Mouse (Mus musculus): ENCODE measurements around the gene Phldb1.

DNA sequence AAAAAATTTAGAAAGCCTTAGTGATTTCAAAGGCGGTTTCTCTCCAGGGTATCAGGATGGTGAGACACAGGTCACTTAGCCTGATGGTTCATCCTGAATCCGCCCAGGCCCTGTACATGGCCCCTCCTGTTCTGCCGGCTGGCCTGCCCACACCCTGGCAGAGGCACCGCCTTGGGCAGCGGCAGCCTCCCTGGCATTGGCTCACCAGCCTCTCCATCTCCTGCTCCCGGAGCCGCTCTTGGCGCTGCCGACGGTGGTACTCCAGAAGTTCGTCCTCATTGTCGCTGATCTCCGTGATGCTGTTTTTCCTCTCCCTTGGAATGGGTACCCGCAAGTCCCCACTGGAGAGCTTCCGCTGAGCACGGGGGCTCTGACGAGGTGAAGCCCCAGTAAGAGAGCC is 19.9 kb downstream of the Phldb1 start:
- TF ChIP-seq POLR2A (IDR thresholded peaks at IDR 0.05; ENCODE audit: control insufficient read depth, low read depth, low read length): no peak
- no peak for TF ChIP-seq CTCF (IDR thresholded peaks at IDR 0.05; ENCODE audit: control insufficient read depth, insufficient read depth, insufficient replicate concordance, low read depth, low read length)

Measured in testis, adult 2 months (tissue).